ENCODE assay signal across 13 mouse cellular contexts in genomic region chr10:117799806-117800205, GRCm38 (mm10).
"Had no signal": no experiment of that assay in that cellular context is flagged by ENCODE, and none has a peak within 500 bp of the region (broad histone marks: within the 10 kb centered on the region; RNA-seq: fewer than 3 reads in every experiment).

No protein-coding gene starts in this region.

- H3K9ac ChIP-seq: kidney, embryonic 15.5 days; liver, embryonic 14.5 days; midbrain, embryonic 15.5 days; neural tube, embryonic 12.5 days had no signal

- DNase-seq: kidney, adult 11 months; kidney, postnatal 14 days; lung, adult 2 months; thymus, adult 2 months; thymus, postnatal 25 days had no signal

- H3K4me3 ChIP-seq: kidney, embryonic 15.5 days; megakaryocyte, embryonic 14.5 days; midbrain, embryonic 15.5 days; neural tube, embryonic 12.5 days had no signal

- H3K4me1 ChIP-seq: kidney, embryonic 15.5 days; midbrain, embryonic 15.5 days; neural tube, embryonic 12.5 days had no signal

- H3K27me3 ChIP-seq: kidney, embryonic 15.5 days; megakaryocyte, embryonic 14.5 days; midbrain, embryonic 15.5 days; neural tube, embryonic 12.5 days had no signal

- H3K4me2 ChIP-seq: kidney, embryonic 15.5 days; midbrain, embryonic 11.5 days; midbrain, embryonic 15.5 days; neural tube, embryonic 12.5 days had no signal

- H3K27ac ChIP-seq: kidney, embryonic 15.5 days; liver, embryonic 14.5 days; macrophage; midbrain, embryonic 15.5 days; neural tube, embryonic 12.5 days had no signal

- H3K9me3 ChIP-seq: megakaryocyte, embryonic 14.5 days; midbrain, embryonic 15.5 days; neural tube, embryonic 12.5 days had no signal

- H3K36me3 ChIP-seq: kidney, embryonic 15.5 days; midbrain, embryonic 15.5 days; neural tube, embryonic 12.5 days had no signal

- ATAC-seq: lung, postnatal 0 days; midbrain, embryonic 15.5 days had no signal
